Mouse (Mus musculus) embryo, embryonic 9.5 days (tissue): ENCODE data around the gene Osbpl8.
A peak's percentile ranks its signal among the peaks of the same experiment; 100 is the strongest.

ENCODE experiments used
- DNase-seq: peaks from one replicate; pipeline ENCODE4 v3.0.0-alpha.2; 2017; ENCODE audit errors: extremely low spot score

The Osbpl8 gene

GRCm38 (mm10) chr10:111155065-111155464, 9.5 kb upstream of the Osbpl8 start:
- no peak for DNase-seq

GRCm38 (mm10) chr10:111155571-111155970, 9.0 kb upstream of the Osbpl8 start:
- DNase-seq = no peak

- no peak for DNase-seq
These were observed 8.0 kb upstream of the Osbpl8 start for GRCm38 (mm10) chr10:111156394-111157190.

- no peak for DNase-seq
These were observed 7.3 kb upstream of the Osbpl8 start for GRCm38 (mm10) chr10:111157241-111157659.

GRCm38 (mm10) chr10:111159789-111160522, 4.6 kb upstream of the Osbpl8 start:
- no peak for DNase-seq

GRCm38 (mm10) chr10:111160540-111160939, 4.0 kb upstream of the Osbpl8 start:
- DNase-seq = no peak

GRCm38 (mm10) chr10:111161373-111161772, 3.2 kb upstream of the Osbpl8 start:
- DNase-seq = no peak

GRCm38 (mm10) chr10:111163025-111163424, 1.5 kb upstream of the Osbpl8 start:
- no peak for DNase-seq

GRCm38 (mm10) chr10:111163601-111164240, 831 bp upstream of the Osbpl8 start:
- DNase-seq = no peak

- DNase-seq = peak; percentile 59
These were observed 848 bp downstream of the Osbpl8 start for GRCm38 (mm10) chr10:111165219-111165981.

- no peak for DNase-seq
These were observed 1.7 kb downstream of the Osbpl8 start for GRCm38 (mm10) chr10:111166057-111166841.

- DNase-seq = no peak
These were observed 2.9 kb downstream of the Osbpl8 start for GRCm38 (mm10) chr10:111167444-111167843.

- no peak for DNase-seq
These were observed 3.8 kb downstream of the Osbpl8 start for GRCm38 (mm10) chr10:111168305-111168704.

- DNase-seq = no peak
These were observed 6.8 kb downstream of the Osbpl8 start for GRCm38 (mm10) chr10:111171246-111171934.

- DNase-seq = no peak
These were observed 9.2 kb downstream of the Osbpl8 start for GRCm38 (mm10) chr10:111173589-111174247.

GRCm38 (mm10) chr10:111177336-111177735, 12.8 kb downstream of the Osbpl8 start:
- DNase-seq = no peak

- DNase-seq = no peak
These were observed 13.5 kb downstream of the Osbpl8 start for GRCm38 (mm10) chr10:111178024-111178423.

GRCm38 (mm10) chr10:111180633-111181032, 16.1 kb downstream of the Osbpl8 start:
- no peak for DNase-seq

GRCm38 (mm10) chr10:111183634-111184270, 19.2 kb downstream of the Osbpl8 start:
- DNase-seq = no peak
